Mouse (Mus musculus): ENCODE data around the gene Tcf23.

- TF ChIP-seq CTCF (IDR thresholded peaks at IDR 0.05; ENCODE audit: extremely low read depth, insufficient read depth, insufficient read length, insufficient replicate concordance), result no peak
- TF ChIP-seq POLR2A (IDR thresholded peaks at IDR 0.05; ENCODE audit: low read depth, low read length), result no peak
These were observed 56.2 kb downstream of the Tcf23 start for GRCm38 (mm10) chr5:31024641-31025040.
